Mouse (Mus musculus): ENCODE measurements around the gene Defb35. TPM values are rescaled to one million over a fixed set of nuclear protein-coding genes. Genes with fewer than 3 reads are reported as not detected.

Defb35 gene
- not detected in 2 replicates for polyA plus RNA-seq (2012; rRNA removed)

DNA sequence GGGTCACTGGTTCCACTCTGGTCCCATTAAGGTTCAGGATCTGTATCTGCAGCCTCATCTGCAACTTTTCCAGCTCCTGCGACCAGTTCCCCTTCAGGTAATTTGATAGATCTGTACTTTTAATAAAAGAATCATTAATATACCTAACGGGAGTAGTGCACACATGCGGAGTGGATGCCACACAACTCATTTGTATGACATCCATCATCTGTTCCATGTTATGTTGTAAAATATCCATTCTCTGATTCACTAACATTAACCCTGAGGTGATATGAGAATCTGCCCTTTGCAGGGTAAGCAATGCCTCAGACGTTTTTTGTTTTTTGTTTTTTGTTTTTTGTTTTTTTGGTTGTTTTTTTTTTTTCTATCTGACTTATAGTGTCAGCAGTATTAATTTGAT, at the start of gene Defb35:
TSS of gene Defb35 (plus strand) at position 301 of the 400 bp plus-strand sequence.

DNA sequence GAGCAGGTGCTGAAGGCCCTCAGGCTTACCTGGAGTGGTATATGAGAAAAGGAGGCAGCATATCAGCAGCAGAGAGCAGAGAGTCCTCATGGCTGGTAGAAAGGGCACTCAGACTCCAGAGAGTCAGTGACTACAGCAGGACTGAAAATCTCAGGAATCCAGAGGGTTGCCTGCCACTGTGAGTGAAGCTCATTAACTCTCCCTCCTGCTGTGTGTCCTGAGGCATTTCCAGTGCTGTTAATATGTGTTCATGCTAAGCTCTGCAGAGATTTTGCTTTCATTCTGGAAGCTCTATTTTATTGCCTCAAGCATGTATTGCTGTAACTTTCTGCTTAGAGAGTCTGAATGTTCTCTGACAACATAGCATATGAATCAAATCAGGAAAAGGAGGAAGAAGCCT, 31.9 kb upstream of the Defb35 start, which contains the start of gene Defb11:
TSS of gene Defb11 (minus strand) at position 123 of the 400 bp plus-strand sequence.

GRCm38 (mm10) chr8:21932610-21933009, 5.5 kb upstream of the Defb35 start, which contains the start of gene Defb15:
Defb15 (minus strand) TSS chr8:21932710.

DNA sequence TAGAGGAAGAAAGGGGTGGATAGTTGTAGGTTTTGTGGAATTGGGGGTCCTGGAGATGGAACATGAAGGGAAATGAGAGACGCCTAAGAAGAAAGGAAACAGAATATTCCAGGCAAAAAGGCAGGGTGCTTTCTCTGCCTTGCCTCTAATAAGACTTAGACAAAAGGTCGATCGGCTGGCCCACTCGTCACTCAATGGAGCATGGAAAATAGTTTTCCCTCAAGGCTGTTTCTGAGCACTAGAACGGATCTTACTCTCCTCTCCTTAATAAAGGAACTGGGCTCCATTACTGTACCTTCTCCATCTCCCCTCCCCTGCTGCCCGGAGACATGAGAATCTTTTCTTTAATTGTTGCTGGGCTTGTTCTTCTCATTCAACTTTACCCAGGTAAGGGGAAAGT, 8.3 kb downstream of the Defb35 start, which contains the start of gene Defb13:
TSS of gene Defb13 (plus strand) at position 301 of the 400 bp plus-strand sequence.

GRCm38 (mm10) chr8:21958414-21958813, 20.3 kb downstream of the Defb35 start, which contains the start of gene Fam90a1a:
Fam90a1a (plus strand) TSS chr8:21958714.

DNA sequence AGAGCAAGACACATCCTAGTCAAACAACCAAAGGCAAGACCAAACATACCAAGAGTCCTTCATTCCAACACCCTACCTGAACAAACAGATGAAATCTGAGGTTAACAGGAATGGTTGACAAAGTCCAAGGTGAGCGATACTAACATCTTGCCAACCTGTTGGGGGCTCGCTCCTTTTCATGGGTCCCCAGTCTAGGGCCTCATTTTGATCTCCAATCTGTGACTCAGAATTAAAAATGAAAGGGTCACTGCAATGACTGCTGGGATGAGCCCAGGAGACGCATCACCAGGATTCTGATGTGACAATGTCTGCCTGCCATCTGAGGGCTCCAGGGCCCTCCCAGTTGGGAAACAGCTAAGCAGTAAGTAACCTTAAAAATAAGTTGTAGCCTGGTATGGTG, 31.3 kb downstream of the Defb35 start, which contains the start of gene Ccdc70:
TSS of gene Ccdc70 (plus strand) at position 301 of the 400 bp plus-strand sequence.

Other genes with a start within 250 kb of the Defb35 start
- not detected in 2 replicates for gene AY761184, start 234.7 kb upstream of the Defb35 start, polyA plus RNA-seq (2012; rRNA removed)
- gene Defa24, start 203.9 kb upstream of the Defb35 start, polyA plus RNA-seq (2012; rRNA removed): not detected in 2 replicates
- gene Defb50, start 114.8 kb upstream of the Defb35 start, polyA plus RNA-seq (2012; rRNA removed): not detected in 2 replicates
- gene Defb2, start 98.4 kb upstream of the Defb35 start, polyA plus RNA-seq (2012; rRNA removed): not detected in 2 replicates
- not detected in 2 replicates for gene Defb10, start 79.5 kb upstream of the Defb35 start, polyA plus RNA-seq (2012; rRNA removed)
- not detected in 2 replicates for gene Defb9, start 52.9 kb upstream of the Defb35 start, polyA plus RNA-seq (2012; rRNA removed)
- not detected in 2 replicates for gene Defb11, start 31.9 kb upstream of the Defb35 start, polyA plus RNA-seq (2012; rRNA removed)
- not detected in 2 replicates for gene Defb15, start 5.6 kb upstream of the Defb35 start, polyA plus RNA-seq (2012; rRNA removed)
- gene Defb13, start 8.4 kb downstream of the Defb35 start, polyA plus RNA-seq (2012; rRNA removed): not detected in 2 replicates
- not detected in 2 replicates for gene Fam90a1a, start 20.4 kb downstream of the Defb35 start, polyA plus RNA-seq (2012; rRNA removed)
- not detected in 2 replicates for gene Ccdc70, start 31.4 kb downstream of the Defb35 start, polyA plus RNA-seq (2012; rRNA removed)
- gene Atp7b, start 122.0 kb downstream of the Defb35 start, polyA plus RNA-seq (2012; rRNA removed): 8.5 and 9.9 TPM in 2 replicates
- 3.2 and 3.6 TPM in 2 replicates for gene Alg11, start 122.4 kb downstream of the Defb35 start, polyA plus RNA-seq (2012; rRNA removed)
- gene Nek5, start 186.7 kb downstream of the Defb35 start, polyA plus RNA-seq (2012; rRNA removed): 0.03 TPM in 2 replicates
- gene Nek3, start 228.1 kb downstream of the Defb35 start, polyA plus RNA-seq (2012; rRNA removed): 1.9 and 2.2 TPM in 2 replicates
- 23.0 and 23.4 TPM in 2 replicates for gene Ckap2, start 247.5 kb downstream of the Defb35 start, polyA plus RNA-seq (2012; rRNA removed)